Mouse (Mus musculus) forebrain, embryonic 15.5 days (tissue): ENCODE data around the gene Eif4b. TPM values are rescaled to one million over a fixed set of nuclear protein-coding genes. Genes with fewer than 3 reads are reported as not detected.

ENCODE experiments used
- ATAC-seq: fragments of 200-750 bp; cut with Nextera tagmentation; replicated peaks from 2 replicates; pipeline ENCODE4 v1.8.0; 2017; ENCODE audit warnings: mild to moderate bottlenecking, moderate TSS enrichment, moderate library complexity
- H3K27ac ChIP-seq: fragments of 300-500 bp; sonication (generic); replicated peaks from 2 replicates; pipeline ENCODE4 v1.5.1; 2015; ENCODE audit warnings: mild to moderate bottlenecking, inconsistent platforms
- H3K27me3 ChIP-seq: fragments of 300-500 bp; sonication (generic); 2 replicates; pipeline ENCODE4 v1.6.1; 2015; ENCODE audit warnings: inconsistent platforms
- H3K36me3 ChIP-seq: fragments of 300-500 bp; sonication (generic); 2 replicates; pipeline ENCODE4 v1.6.1; 2015; ENCODE audit warnings: mild to moderate bottlenecking, inconsistent platforms
- H3K4me1 ChIP-seq: fragments of 300-500 bp; sonication (generic); 2 replicates; pipeline ENCODE4 v1.6.1; 2015; ENCODE audit warnings: inconsistent platforms
- H3K4me2 ChIP-seq: fragments of 300-500 bp; sonication (generic); replicated peaks from 2 replicates; pipeline ENCODE4 v1.6.1; 2015; ENCODE audit warnings: mild to moderate bottlenecking, inconsistent platforms
- H3K4me3 ChIP-seq: fragments of 300-500 bp; sonication (generic); 2 replicates; pipeline ENCODE4 v1.5.1; 2015; ENCODE audit warnings: mild to moderate bottlenecking, inconsistent platforms
- H3K9ac ChIP-seq: fragments of 300-500 bp; sonication (generic); replicated peaks from 2 replicates; pipeline ENCODE4 v1.6.1; 2015; ENCODE audit warnings: mild to moderate bottlenecking, inconsistent platforms
- H3K9me3 ChIP-seq: fragments of 300-500 bp; sonication (generic); 2 replicates; pipeline ENCODE4 v1.6.1; 2016; ENCODE audit warnings: inconsistent platforms
- WGBS: fragments of 180-500 bp; shearing (Covaris S2); methylation state at CpG from one replicate; pipeline ENCODE4 v1.1.7; 2015; ENCODE audit warnings: mixed read lengths; 5-methylcytosine and 5-hydroxymethylcytosine counted together
- polyA plus RNA-seq: library from polyadenylated mRNA; unstranded; fragments of >200 nt; fragmentation: Nextera tagmentation; extraction: Ambion mirVana; gene quantifications from 2 replicates; pipeline ENCODE4 v1.2.1, GENCODE M21; 2015

Eif4b gene
- polyA plus RNA-seq, 1 experiment from 2014 or later, result 98.9 TPM

- Histone ChIP-seq H3K27me3 (peaks cover 18% of the 10 kb centered on the region; the same call in 1 of the 2 replicates), H3K36me3 (no peaks in the 10 kb centered on the region), H3K27ac (no peak overlapping the region), H3K4me2 (peak overlapping the region; percentile 47), H3K9ac (no peak overlapping the region), H3K4me1 (peaks cover 40% of the 10 kb centered on the region), H3K9me3 (no peaks in the 10 kb centered on the region), H3K4me3 (peak overlapping the region; percentile 35; the same call in 1 of the 2 replicates)
- 28% methylated on average over 18 of the region's 18 CpGs for WGBS
- ATAC-seq, result no peak
Measured at GRCm38 (mm10) chr15:102105764-102106730, 32.5 kb downstream of the Eif4b start.

GRCm38 (mm10) chr15:102106754-102107456 is 33.3 kb downstream of the Eif4b start:
- Histone ChIP-seq H3K4me3 (peak overlapping the region; percentile 35), H3K4me2 (peak overlapping the region; percentile 47), H3K27ac (no peak overlapping the region), H3K27me3 (peaks cover 18% of the 10 kb centered on the region; the same call in 1 of the 2 replicates), H3K9me3 (no peaks in the 10 kb centered on the region), H3K36me3 (no peaks in the 10 kb centered on the region), H3K4me1 (peaks cover 31% of the 10 kb centered on the region), H3K9ac (0 out of 2 replicates have a peak overlapping the region, but pooled peaks have one; percentile 2)
- no peak for ATAC-seq
- WGBS, result 4% methylated on average over 38 of the region's 38 CpGs

- peaks cover 27% of the 10 kb centered on the region for H3K4me1 ChIP-seq
- H3K4me3 ChIP-seq, result peak overlapping the region; percentile 35; the same call in 1 of the 2 replicates
- no peak overlapping the region for H3K27ac ChIP-seq
- H3K36me3 ChIP-seq, result no peaks in the 10 kb centered on the region
- no peak overlapping the region for H3K4me2 ChIP-seq
- ATAC-seq, result no peak
- peaks cover 18% of the 10 kb centered on the region; the same call in 1 of the 2 replicates for H3K27me3 ChIP-seq
- H3K9ac ChIP-seq, result no peak overlapping the region
- 26% methylated on average over 13 of the region's 13 CpGs for WGBS
- no peaks in the 10 kb centered on the region for H3K9me3 ChIP-seq
Measured at GRCm38 (mm10) chr15:102107689-102108573, 34.4 kb downstream of the Eif4b start.

- Histone ChIP-seq H3K4me3 (no peak overlapping the region), H3K9me3 (no peaks in the 10 kb centered on the region), H3K36me3 (no peaks in the 10 kb centered on the region), H3K27me3 (peaks cover 18% of the 10 kb centered on the region; the same call in 1 of the 2 replicates), H3K4me1 (peaks cover 25% of the 10 kb centered on the region), H3K27ac (no peak overlapping the region), H3K9ac (no peak overlapping the region), H3K4me2 (no peak overlapping the region)
- WGBS, result 48% methylated on average over 18 of the region's 18 CpGs
- peak; percentile 30; the same call in 1 of the 2 replicates for ATAC-seq
Measured at GRCm38 (mm10) chr15:102108651-102109525, 35.3 kb downstream of the Eif4b start.

GRCm38 (mm10) chr15:102110271-102110670 is 36.7 kb downstream of the Eif4b start:
- H3K36me3 ChIP-seq, result no peaks in the 10 kb centered on the region
- no peak for ATAC-seq
- whole genome bisulfite sequencing, result 96% methylated on average over 7 of the region's 7 CpGs

GRCm38 (mm10) chr15:102110701-102111494 is 37.3 kb downstream of the Eif4b start:
- no peak overlapping the region for H3K27ac ChIP-seq
- no peak for ATAC-seq
- no peak overlapping the region for H3K4me2 ChIP-seq
- peaks cover 16% of the 10 kb centered on the region; the same call in 1 of the 2 replicates for H3K27me3 ChIP-seq
- H3K9ac ChIP-seq, result no peak overlapping the region
- peaks cover 26% of the 10 kb centered on the region for H3K4me1 ChIP-seq
- no peaks in the 10 kb centered on the region for H3K9me3 ChIP-seq
- H3K4me3 ChIP-seq, result no peak overlapping the region
- H3K36me3 ChIP-seq, result 0 out of 2 replicates have a peak, but pooled peaks cover under 1% of the 10 kb centered on the region
- 81% methylated on average over 29 of the region's 29 CpGs for WGBS

More at GRCm38 (mm10) chr15:102110271-102110670, 36.7 kb downstream of the Eif4b start:
- H3K27me3 ChIP-seq, result peaks cover 18% of the 10 kb centered on the region; the same call in 1 of the 2 replicates
- H3K4me3 ChIP-seq, result no peak overlapping the region
- no peaks in the 10 kb centered on the region for H3K9me3 ChIP-seq
- no peak overlapping the region for H3K9ac ChIP-seq
- H3K4me2 ChIP-seq, result no peak overlapping the region
- H3K27ac ChIP-seq, result no peak overlapping the region
- peaks cover 22% of the 10 kb centered on the region for H3K4me1 ChIP-seq

- peaks cover 31% of the 10 kb centered on the region for H3K4me1 ChIP-seq
- H3K9ac ChIP-seq, result no peak overlapping the region
- no peak overlapping the region for H3K4me2 ChIP-seq
- H3K9me3 ChIP-seq, result no peaks in the 10 kb centered on the region
- ATAC-seq, result no peak
- 0 out of 2 replicates have a peak, but pooled peaks cover 3% of the 10 kb centered on the region for H3K36me3 ChIP-seq
- WGBS, result 70% methylated on average over 11 of the region's 11 CpGs
- H3K4me3 ChIP-seq, result no peak overlapping the region
- peaks cover 10% of the 10 kb centered on the region; the same call in 1 of the 2 replicates for H3K27me3 ChIP-seq
- H3K27ac ChIP-seq, result no peak overlapping the region
Measured at GRCm38 (mm10) chr15:102111495-102111829, 37.9 kb downstream of the Eif4b start.

- peaks cover 31% of the 10 kb centered on the region for H3K4me1 ChIP-seq
- no peak overlapping the region for H3K4me3 ChIP-seq
- ATAC-seq, result no peak
- WGBS, result 89% methylated on average over 6 of the region's 6 CpGs
- H3K27me3 ChIP-seq, result peaks cover 3% of the 10 kb centered on the region; the same call in 1 of the 2 replicates
- 0 out of 2 replicates have a peak, but pooled peaks cover 4% of the 10 kb centered on the region for H3K36me3 ChIP-seq
- H3K9ac ChIP-seq, result no peak overlapping the region
- no peak overlapping the region for H3K27ac ChIP-seq
- H3K4me2 ChIP-seq, result no peak overlapping the region
- H3K9me3 ChIP-seq, result no peaks in the 10 kb centered on the region
Measured at GRCm38 (mm10) chr15:102112181-102112580, 38.6 kb downstream of the Eif4b start.

GRCm38 (mm10) chr15:102112827-102113226 is 39.3 kb downstream of the Eif4b start:
- Histone ChIP-seq H3K9me3 (no peaks in the 10 kb centered on the region), H3K4me3 (no peak overlapping the region), H3K27me3 (no peaks in the 10 kb centered on the region; the same call in 1 of the 2 replicates), H3K4me1 (peaks cover 33% of the 10 kb centered on the region), H3K4me2 (no peak overlapping the region), H3K27ac (no peak overlapping the region), H3K36me3 (peaks cover 7% of the 10 kb centered on the region; the same call in 1 of the 2 replicates), H3K9ac (no peak overlapping the region)
- no peak for ATAC-seq
- WGBS, result 79% methylated on average over 8 of the region's 8 CpGs

GRCm38 (mm10) chr15:102113674-102114073 is 40.1 kb downstream of the Eif4b start:
- Histone ChIP-seq H3K9me3 (no peaks in the 10 kb centered on the region), H3K4me1 (peaks cover 33% of the 10 kb centered on the region), H3K4me2 (no peak overlapping the region), H3K9ac (no peak overlapping the region), H3K27ac (no peak overlapping the region), H3K27me3 (no peaks in the 10 kb centered on the region), H3K4me3 (no peak overlapping the region), H3K36me3 (peaks cover 14% of the 10 kb centered on the region; the same call in 1 of the 2 replicates)
- no peak for ATAC-seq
- WGBS, result 83% methylated on average over 4 of the region's 4 CpGs
